Mouse (Mus musculus): ENCODE measurements around the gene Msln.

Msln gene

DNA sequence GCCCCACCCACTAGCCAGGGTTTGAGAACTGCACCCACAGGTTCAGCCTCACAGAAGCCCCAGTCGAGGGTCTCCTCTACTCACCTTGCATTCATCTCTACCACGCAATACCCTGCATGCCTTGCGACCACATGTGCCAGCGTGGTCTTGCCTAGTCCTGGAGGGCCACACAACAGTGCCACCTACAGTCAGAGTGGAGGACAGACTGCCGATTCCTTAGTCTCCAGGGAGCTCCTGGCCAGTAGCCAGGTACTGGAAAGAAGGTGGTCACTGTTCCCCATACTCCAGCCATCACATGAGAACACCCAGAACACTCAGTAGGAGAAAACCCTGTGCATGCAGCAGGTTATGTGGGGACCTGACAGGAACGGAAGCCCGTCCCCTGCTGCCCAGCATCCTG is 30.3 kb downstream of the Msln start:
- DNase-seq (ENCODE audit: low spot score in 2 of 2), result no peak

DNA sequence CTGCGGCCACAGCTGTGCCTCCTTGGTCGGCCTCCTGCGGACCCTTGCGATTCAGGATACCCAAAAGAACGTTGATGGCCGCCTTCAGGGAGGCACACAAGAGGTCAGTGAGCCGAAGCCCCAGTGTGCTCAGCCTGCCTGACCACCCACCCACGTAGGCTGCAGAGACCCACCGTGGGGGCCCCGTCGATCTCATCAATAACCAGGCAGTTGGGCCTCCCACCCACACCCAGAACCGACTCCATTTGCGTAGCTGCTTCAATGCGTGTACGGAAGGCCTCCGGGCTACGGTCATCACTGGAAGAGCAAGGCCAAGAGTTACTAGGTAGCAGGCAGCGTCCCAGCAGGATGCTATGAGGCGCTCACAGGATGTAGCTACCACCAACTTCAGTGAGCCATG is 30.7 kb downstream of the Msln start:
- no peak for DNase-seq (ENCODE audit: low spot score in 2 of 2)

DNA sequence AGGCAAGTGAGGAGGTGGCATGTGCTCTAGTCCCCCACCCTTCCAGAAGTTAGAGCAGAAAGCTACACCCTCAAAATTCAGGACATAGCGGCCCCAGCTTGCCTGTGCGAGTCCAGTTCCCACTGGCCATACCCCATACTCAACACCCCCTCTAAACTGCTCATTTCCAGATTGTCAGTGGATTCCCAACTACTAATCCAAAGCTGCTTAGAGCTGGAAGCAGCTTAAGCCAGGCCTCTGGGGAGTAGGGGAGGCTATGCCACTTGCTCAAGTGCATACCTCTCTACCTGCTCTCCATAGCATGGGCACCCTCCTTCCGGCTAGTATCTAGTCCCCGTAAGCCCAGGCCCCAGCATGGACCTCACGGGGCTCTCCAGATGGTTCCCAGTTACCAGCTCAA is 32.7 kb downstream of the Msln start:
- no peak for DNase-seq (ENCODE audit: low spot score in 2 of 2)

DNA sequence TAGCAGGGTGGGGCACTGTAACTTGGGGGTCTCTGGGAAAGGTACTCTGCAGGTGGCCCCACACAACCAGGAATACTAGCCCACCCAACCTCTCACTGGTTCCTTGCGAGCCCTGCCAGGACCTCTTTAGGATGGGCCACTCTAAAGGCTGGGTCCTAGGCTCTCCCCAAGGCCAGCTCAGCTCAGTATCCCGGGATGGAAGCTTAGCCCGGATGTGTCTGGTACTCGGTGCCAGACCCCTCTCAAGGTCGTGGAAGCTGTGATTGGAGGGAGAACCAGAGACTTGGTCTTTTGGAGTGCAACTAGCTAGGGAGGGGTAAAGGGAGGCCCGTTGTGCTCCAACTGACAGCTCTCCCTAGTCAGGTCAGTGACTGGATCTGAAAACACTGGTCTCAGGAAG is 36.5 kb downstream of the Msln start:
- no peak for DNase-seq (ENCODE audit: low spot score in 2 of 2)

DNA sequence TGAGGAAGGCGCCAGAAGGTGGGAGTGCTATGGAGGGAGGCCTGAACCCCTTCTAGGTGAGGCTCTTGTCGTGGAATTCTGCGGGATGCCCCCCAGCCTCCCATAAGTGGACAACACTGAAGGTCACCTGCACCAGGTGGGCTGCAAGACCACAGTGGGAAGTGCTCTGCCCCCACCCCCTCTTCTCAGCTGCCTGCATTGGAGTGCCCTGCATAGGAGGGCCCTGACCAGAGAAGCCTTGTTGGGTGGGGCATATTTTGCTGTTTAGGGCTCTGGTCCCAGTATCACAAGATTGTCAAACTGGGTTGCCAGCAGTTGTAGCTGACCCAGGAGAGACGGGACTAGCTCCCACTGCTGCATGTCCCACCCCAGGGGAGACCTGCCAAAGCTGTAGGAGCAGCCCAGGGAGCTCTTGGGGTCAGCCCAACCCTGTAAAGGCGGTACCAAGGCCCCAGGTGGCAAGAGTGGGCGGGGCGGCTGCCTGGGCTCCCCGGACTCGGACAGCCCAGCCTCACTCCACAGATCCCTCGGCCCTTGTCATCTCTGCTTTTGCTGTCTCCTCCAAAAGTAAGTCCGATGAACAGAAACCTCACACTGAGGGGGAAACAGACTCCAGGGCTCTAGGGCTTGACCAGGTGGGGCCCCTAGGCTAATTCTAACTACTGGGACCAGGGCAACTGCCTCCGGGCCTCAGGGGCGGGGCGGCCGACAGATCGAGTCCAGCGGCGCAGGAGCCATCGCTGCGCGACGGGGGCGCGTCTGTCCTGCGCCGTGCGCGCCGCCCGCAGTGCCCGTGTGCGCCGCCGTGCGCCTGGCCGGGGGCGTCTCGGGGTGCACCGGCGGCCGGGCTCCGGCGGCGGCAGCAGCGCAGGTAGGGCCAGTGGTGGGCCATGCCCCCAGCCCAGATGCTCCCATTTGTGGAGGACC is 37.2 kb downstream of the Msln start, which contains the start of gene Gng13:
Gene Gng13, plus strand, starts transcription at position 461 of the 927 bp plus-strand sequence.
- no peak for DNase-seq (ENCODE audit: low spot score in 2 of 2)

DNA sequence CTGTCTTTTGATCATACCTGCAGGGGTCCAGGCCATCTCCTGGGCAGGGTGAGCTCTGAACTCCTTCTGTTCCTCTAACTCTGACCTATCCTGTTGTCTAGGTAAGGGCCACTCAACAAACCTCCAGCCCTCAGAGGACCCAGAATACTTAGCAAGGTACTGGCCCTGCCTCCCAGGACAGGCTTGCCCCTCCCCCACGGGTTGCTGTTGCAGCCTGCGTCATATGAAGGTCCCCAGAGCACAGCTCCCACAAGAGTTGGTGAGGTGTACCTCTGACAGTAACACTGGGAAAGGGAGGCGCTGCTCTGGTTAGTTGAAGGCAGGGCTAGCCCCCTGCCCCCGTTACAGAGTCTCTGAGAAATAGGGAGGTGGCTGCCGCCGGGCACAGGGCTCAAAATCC is 38.0 kb downstream of the Msln start:
- DNase-seq (ENCODE audit: low spot score in 2 of 2), result no peak

DNA sequence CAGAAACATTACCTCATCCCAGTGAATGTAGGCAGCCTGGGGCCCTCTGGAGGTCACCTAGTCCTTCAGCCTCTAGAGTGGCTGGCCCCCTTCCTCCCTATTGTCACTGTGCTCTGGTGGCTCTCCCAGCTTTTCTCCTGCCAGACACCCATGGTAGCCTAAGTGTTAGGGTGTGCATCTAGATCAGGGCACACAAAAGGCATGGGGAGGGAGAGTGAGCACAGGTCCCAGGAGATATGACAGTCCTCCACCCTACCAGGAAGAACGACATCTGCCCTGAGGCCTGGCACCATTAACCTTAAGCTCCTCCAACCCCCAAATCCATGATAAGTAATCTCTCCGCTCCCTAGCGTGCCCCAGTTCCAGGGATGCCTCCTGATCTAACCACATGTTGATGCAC is 38.6 kb downstream of the Msln start:
- DNase-seq (ENCODE audit: low spot score in 2 of 2), result no peak

DNA sequence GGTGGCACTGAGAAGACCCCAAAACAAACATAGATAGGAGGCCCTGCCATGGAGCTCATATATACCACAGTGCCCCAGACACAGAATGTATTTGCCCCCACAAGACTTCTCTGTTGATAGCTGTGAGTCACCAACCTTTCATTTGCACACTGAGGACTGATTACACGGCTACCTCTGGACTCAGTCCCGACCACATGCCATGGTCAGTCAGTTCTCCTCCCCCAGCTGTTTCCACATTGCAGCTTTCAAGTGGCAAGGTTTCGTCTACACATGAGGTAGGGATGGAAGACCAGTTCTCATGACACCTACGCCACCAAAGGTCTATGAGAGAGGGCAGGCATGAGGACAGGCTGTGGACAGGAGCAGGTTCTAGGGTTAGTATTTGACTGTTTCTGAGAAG is 43.0 kb downstream of the Msln start:
- DNase-seq (ENCODE audit: low spot score in 2 of 2), result no peak

DNA sequence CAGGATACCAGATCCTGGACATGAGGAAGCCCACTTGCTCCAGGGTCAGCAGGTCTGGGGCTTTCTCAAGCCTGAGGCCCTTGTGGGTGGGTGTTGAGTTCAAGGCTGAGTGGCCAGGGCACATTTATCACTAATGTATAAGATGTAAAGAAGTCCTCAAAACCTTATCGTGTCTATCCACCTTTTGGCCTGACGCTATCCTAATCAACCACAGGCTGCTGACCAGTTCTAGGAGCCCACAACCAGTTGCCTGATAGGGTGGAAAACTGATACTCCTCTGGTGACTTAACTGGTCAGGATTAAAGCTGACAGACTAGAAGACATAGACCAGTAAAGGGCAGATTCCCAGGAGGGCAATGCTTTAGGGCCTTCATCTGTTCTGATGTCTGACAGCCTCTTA is 44.2 kb downstream of the Msln start:
- DNase-seq (ENCODE audit: low spot score in 2 of 2), result no peak

DNA sequence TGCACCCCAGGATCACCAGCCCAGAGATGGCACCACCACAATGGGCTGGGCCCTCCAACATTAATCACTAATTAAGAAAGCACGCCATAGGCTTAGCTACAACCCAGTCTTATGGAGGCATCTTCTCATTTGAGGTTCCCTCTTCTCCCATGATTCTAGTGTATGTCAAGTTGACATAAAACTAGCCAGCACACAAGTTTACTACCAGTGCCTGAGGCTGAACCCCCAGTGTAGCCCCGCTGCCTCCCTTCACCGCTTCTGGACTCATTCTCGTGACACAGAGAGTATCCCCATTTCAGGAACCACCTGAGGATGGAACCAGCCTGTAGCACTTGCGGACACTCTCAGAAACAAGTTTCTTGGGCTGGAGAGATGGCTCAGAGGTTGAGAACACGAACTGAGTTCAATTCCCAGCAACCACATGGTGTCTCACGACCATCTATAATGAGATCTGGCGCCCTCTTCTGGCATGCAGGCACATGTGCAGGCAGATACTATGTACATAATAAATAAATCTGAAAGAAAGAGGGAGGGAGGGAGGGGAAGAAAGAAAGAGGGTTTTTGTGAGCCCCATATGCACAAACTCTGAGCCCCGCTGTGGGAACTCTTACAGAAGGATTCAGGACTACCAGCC is 53.2 kb downstream of the Msln start:
- no peak for DNase-seq (ENCODE audit: low spot score in 2 of 2)
